Mouse (Mus musculus) E14TG2a.4 (cell line): ENCODE measurements around the gene Cbwd1.

Experiments
- H3K27me3 ChIP-seq: 2 replicates; pipeline ENCODE4 v1.6.1; 2014; ENCODE audit warnings: low read length, control low read depth; ENCODE audit not compliant: insufficient read depth
- H3K36me3 ChIP-seq: 2 replicates; pipeline ENCODE4 v1.6.1; 2014; ENCODE audit warnings: low read length, control low read depth; ENCODE audit not compliant: insufficient read depth
- H3K4me1 ChIP-seq: replicated peaks from 2 replicates; pipeline ENCODE4 v1.6.1; 2014; ENCODE audit warnings: low read depth, low read length, control low read depth
- H3K4me3 ChIP-seq: replicated peaks from 2 replicates; pipeline ENCODE4 v1.5.1; 2014; ENCODE audit warnings: mild to moderate bottlenecking, low read length
- H3K9me3 ChIP-seq: 2 replicates; pipeline ENCODE4 v1.6.1; 2014; ENCODE audit warnings: low read length, control low read depth
- CTCF ChIP-seq: conservative IDR thresholded peaks from 2 replicates; pipeline ENCODE4 v1.5.1; 2014; ENCODE audit warnings: low read length
- NANOG ChIP-seq: IDR thresholded peaks from 2 replicates; pipeline ENCODE4 v1.6.1; 2014; ENCODE audit warnings: borderline replicate concordance, low read length, mixed read lengths
- POU5F1 ChIP-seq: IDR thresholded peaks from 2 replicates; pipeline ENCODE4 v1.6.1; 2014; ENCODE audit warnings: low read length, borderline replicate concordance

Cbwd1 gene

DNA sequence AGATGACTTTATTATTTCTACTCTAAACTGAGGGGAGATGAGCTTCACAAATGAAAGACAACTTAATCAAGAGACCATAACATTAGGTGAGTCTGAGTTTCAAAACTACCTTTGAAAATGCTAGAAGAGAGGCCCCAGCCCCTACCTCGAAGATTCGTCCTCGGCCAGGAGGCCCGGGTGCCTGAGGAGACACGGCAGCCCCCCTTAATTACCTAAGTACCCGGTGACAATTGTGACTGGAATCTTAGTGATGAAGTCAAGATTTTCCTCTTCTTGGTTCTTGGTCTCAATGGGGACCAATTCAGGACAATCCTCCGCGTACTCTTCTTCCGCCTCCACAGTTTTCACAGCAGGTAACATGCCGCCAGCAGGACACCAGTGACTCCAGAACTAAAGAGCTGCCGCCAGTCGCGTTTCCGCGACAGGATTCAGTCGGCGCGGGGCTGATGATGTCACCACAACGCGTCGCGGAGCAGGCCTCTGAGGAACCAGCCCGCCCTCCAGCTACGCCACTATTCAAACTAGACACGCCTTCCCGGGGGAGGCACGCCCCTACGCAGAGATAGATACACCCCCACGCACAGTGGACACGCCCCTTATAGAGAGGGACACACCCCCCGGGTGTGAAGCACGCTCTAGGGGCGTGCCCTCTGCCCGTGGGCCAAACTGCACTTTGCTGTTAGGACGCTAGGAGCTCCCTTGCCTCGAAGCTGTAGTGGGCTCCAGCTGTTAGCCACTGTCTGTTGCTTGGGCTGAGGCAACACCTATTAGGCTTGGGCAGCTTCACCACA is at the start of gene Cbwd1:
TSS of gene Cbwd1 (minus strand) at position 439 of the 791 bp plus-strand sequence.
- Histone ChIP-seq H3K9me3 (no peaks in the 10 kb centered on the region), H3K36me3 (no peaks in the 10 kb centered on the region), H3K27me3 (no peaks in the 10 kb centered on the region), H3K4me1 (peaks cover 19% of the 10 kb centered on the region), H3K4me3 (peak within 1 kb of the TSS; percentile 91)
- no peak for TF ChIP-seq NANOG
- peak; percentile 82 for TF ChIP-seq CTCF

- Histone ChIP-seq H3K4me3 (no peak overlapping the region), H3K4me1 (0 out of 2 replicates have a peak, but pooled peaks cover 2% of the 10 kb centered on the region), H3K9me3 (no peaks in the 10 kb centered on the region), H3K36me3 (no peaks in the 10 kb centered on the region), H3K27me3 (peaks cover 4% of the 10 kb centered on the region; the same call in 1 of the 2 replicates)
- TF ChIP-seq NANOG: no peak
- TF ChIP-seq POU5F1: no peak
- TF ChIP-seq CTCF: no peak
Observed at GRCm38 (mm10) chr19:25008509-25008908, 47.1 kb upstream of the Cbwd1 start.

- H3K4me3 ChIP-seq: no peak overlapping the region
- H3K36me3 ChIP-seq: no peaks in the 10 kb centered on the region
- H3K27me3 ChIP-seq: peaks cover 17% of the 10 kb centered on the region
- no peaks in the 10 kb centered on the region for H3K9me3 ChIP-seq
- H3K4me1 ChIP-seq: 0 out of 2 replicates have a peak, but pooled peaks cover 2% of the 10 kb centered on the region
- TF ChIP-seq POU5F1 (no peak), CTCF (no peak), NANOG (no peak)
Observed at GRCm38 (mm10) chr19:25006686-25007085, 45.3 kb upstream of the Cbwd1 start.

- peaks cover 8% of the 10 kb centered on the region; the same call in 1 of the 2 replicates for H3K4me1 ChIP-seq
- H3K36me3 ChIP-seq: no peaks in the 10 kb centered on the region
- H3K4me3 ChIP-seq: no peak overlapping the region
- H3K27me3 ChIP-seq: peaks cover 42% of the 10 kb centered on the region
- TF ChIP-seq POU5F1: no peak
- no peak for TF ChIP-seq NANOG
- no peak for TF ChIP-seq CTCF
- 0 out of 2 replicates have a peak, but pooled peaks cover 5% of the 10 kb centered on the region for H3K9me3 ChIP-seq
Observed at GRCm38 (mm10) chr19:25003810-25004209, 42.4 kb upstream of the Cbwd1 start.

DNA sequence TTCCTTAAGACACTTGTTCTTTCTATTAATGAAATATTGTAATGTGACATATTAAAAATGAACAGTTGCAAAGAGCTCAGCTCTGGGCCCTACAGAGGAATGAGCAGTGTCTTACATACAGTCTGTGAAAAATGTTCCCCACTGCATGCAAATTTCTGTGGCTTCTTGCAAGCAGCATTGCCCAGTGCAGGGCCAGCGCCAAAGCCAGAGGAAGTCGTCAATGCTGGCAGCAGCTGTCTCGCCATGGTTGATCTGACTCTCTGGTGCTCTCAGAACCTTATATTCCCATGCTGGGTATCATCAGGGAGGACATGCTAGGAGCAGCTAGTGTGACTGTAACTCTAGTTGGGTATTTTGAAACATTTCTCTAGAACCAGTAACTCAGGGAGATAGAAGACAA is 41.4 kb upstream of the Cbwd1 start:
- H3K4me1 ChIP-seq: peaks cover 8% of the 10 kb centered on the region; the same call in 1 of the 2 replicates
- H3K36me3 ChIP-seq: no peaks in the 10 kb centered on the region
- 0 out of 2 replicates have a peak, but pooled peaks cover 5% of the 10 kb centered on the region for H3K9me3 ChIP-seq
- TF ChIP-seq NANOG: no peak
- TF ChIP-seq POU5F1: no peak
- TF ChIP-seq CTCF: no peak
- peaks cover 50% of the 10 kb centered on the region for H3K27me3 ChIP-seq
- H3K4me3 ChIP-seq: no peak overlapping the region

GRCm38 (mm10) chr19:25002032-25002431 is 40.6 kb upstream of the Cbwd1 start:
- Histone ChIP-seq H3K9me3 (0 out of 2 replicates have a peak, but pooled peaks cover 5% of the 10 kb centered on the region), H3K36me3 (no peaks in the 10 kb centered on the region), H3K27me3 (peaks cover 57% of the 10 kb centered on the region), H3K4me1 (peaks cover 8% of the 10 kb centered on the region; the same call in 1 of the 2 replicates), H3K4me3 (no peak overlapping the region)
- TF ChIP-seq CTCF: no peak
- no peak for TF ChIP-seq POU5F1
- TF ChIP-seq NANOG: no peak

- 0 out of 2 replicates have a peak, but pooled peaks cover 5% of the 10 kb centered on the region for H3K9me3 ChIP-seq
- peaks cover 6% of the 10 kb centered on the region; the same call in 1 of the 2 replicates for H3K4me1 ChIP-seq
- peaks cover 67% of the 10 kb centered on the region for H3K27me3 ChIP-seq
- TF ChIP-seq NANOG: no peak
- no peak for TF ChIP-seq POU5F1
- no peak for TF ChIP-seq CTCF
- H3K36me3 ChIP-seq: no peaks in the 10 kb centered on the region
- peak overlapping the region; percentile 83 for H3K4me3 ChIP-seq
Observed at GRCm38 (mm10) chr19:25000153-25000552, 38.7 kb upstream of the Cbwd1 start.

DNA sequence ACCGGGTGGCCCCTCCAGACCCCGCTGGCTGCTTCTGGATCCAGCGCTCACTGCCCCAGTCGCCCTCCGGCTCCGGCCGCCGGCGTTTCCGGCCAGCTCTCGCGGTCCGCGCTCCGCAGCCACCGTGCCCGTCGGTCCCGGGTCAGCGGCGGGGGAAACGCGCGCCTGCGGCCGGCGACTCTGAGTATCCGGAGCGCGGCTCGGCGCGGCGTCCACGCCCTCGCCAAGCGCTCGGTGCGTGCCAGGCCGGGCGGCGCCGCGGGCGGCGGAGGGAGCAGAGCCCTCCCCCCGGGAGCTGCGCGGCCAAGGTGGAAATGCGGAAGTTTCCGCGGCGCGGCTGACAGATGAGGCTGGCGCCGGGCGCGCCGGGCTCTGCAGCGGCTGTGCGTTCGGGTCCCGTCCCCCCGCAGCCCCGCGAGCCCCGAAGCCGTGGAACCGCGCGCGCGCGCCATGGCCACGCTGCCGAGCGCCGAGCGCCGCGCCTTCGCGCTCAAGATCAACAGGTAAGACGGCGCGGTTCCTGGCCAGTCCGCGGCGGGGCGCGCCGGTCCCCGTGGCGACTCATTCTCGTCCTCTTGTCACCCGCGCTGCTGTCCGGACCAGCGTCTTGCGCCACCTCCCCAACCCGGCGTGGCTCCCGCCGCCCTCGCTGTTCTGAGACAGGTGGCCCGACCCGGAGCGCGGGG is 37.9 kb upstream of the Cbwd1 start, which contains the start of gene Dock8:
TSS of gene Dock8 (plus strand) at position 334 of the 686 bp plus-strand sequence.
- H3K4me3 ChIP-seq: peak within 1 kb of the TSS; percentile 83
- no peak for TF ChIP-seq POU5F1
- TF ChIP-seq NANOG: no peak
- no peak for TF ChIP-seq CTCF
- no peaks in the 10 kb centered on the region for H3K36me3 ChIP-seq
- H3K9me3 ChIP-seq: 0 out of 2 replicates have a peak, but pooled peaks cover 5% of the 10 kb centered on the region
- peaks cover 67% of the 10 kb centered on the region for H3K27me3 ChIP-seq
- peaks cover 6% of the 10 kb centered on the region; the same call in 1 of the 2 replicates for H3K4me1 ChIP-seq
